Mouse (Mus musculus) heart, postnatal 0 days (tissue): ENCODE measurements around the gene Mctp1.

Experiments
- CTCF ChIP-seq: IDR thresholded peaks from 2 replicates; pipeline ENCODE4 v1.5.1; 2016; ENCODE audit warnings: antibody characterized with exemption, control low read depth, low read depth
- EP300 ChIP-seq: IDR thresholded peaks from 2 replicates; pipeline ENCODE4 v1.6.1; 2016; ENCODE audit warnings: antibody characterized with exemption, low read depth

GRCm38 (mm10) chr13:76620525-76620924 is 236.2 kb downstream of the Mctp1 start:
- TF ChIP-seq CTCF = no peak
- TF ChIP-seq EP300 = no peak
